Mouse (Mus musculus) heart, adult 9 months (tissue): Measurements from ENCODE around the gene 4930404N11Rik.

Experiments used
- DNase-seq, 2 experiments: peaks; one replicate each; pipeline ENCODE4 v3.0.0; 2022; ENCODE audit warnings: low spot score in 2 of 2

Gene 4930404N11Rik

GRCm38 (mm10) chr10:81328386-81328785 is 37.2 kb downstream of the 4930404N11Rik start, which contains the start of gene Tbxa2r:
TSS of gene Tbxa2r (plus strand) at chr10:81328731.
- DNase-seq = peak; percentile 73 to 78

- DNase-seq = peak in 1 of 2 experiments; percentile 41
Measured at GRCm38 (mm10) chr10:81327959-81328358, 37.7 kb downstream of the 4930404N11Rik start.

- peak; percentile 68 to 79 for DNase-seq
Measured at GRCm38 (mm10) chr10:81326858-81327257, 38.8 kb downstream of the 4930404N11Rik start.

GRCm38 (mm10) chr10:81325781-81326180 is 39.8 kb downstream of the 4930404N11Rik start:
- no peak for DNase-seq

GRCm38 (mm10) chr10:81325176-81325575 is 40.4 kb downstream of the 4930404N11Rik start:
- no peak for DNase-seq

- DNase-seq = no peak
Measured at GRCm38 (mm10) chr10:81323791-81324530, 41.7 kb downstream of the 4930404N11Rik start.

GRCm38 (mm10) chr10:81323141-81323775 is 42.4 kb downstream of the 4930404N11Rik start:
- no peak for DNase-seq

- DNase-seq = no peak
Measured at GRCm38 (mm10) chr10:81322444-81322843, 43.2 kb downstream of the 4930404N11Rik start.

- no peak for DNase-seq
Measured at GRCm38 (mm10) chr10:81321436-81321835, 44.2 kb downstream of the 4930404N11Rik start.

GRCm38 (mm10) chr10:81320550-81321347 is 44.9 kb downstream of the 4930404N11Rik start, which contains the start of gene Cactin:
TSS of gene Cactin (plus strand) at chr10:81321103.
- DNase-seq = peak; percentile 100

- DNase-seq = no peak
Measured at GRCm38 (mm10) chr10:81319741-81320549, 45.7 kb downstream of the 4930404N11Rik start.

- DNase-seq = no peak
Measured at GRCm38 (mm10) chr10:81319330-81319699, 46.3 kb downstream of the 4930404N11Rik start.

GRCm38 (mm10) chr10:81318589-81319329 is 46.9 kb downstream of the 4930404N11Rik start:
- DNase-seq = no peak

GRCm38 (mm10) chr10:81317273-81317672 is 48.3 kb downstream of the 4930404N11Rik start:
- no peak for DNase-seq

- no peak for DNase-seq
Measured at GRCm38 (mm10) chr10:81316338-81317060, 49.1 kb downstream of the 4930404N11Rik start.

GRCm38 (mm10) chr10:81315587-81315986 is 50.0 kb downstream of the 4930404N11Rik start:
- no peak for DNase-seq

- no peak for DNase-seq
Measured at GRCm38 (mm10) chr10:81314201-81314600, 51.4 kb downstream of the 4930404N11Rik start.

GRCm38 (mm10) chr10:81313581-81313980 is 52.0 kb downstream of the 4930404N11Rik start:
- no peak for DNase-seq
